Comparison of ENCODE assay signal across 14 mouse cellular contexts in genomic region chr4:102374614-102375013, GRCm38 (mm10).
"Had no signal": no experiment of that assay in that cellular context is flagged by ENCODE, and none has a peak within 500 bp of the region (broad histone marks: within the 10 kb centered on the region; RNA-seq: fewer than 3 reads in every experiment).

No protein-coding gene starts in this region.

- H3K27me3 ChIP-seq: liver, embryonic 13.5 days; liver, embryonic 15.5 days; lung, embryonic 15.5 days; megakaryocyte, embryonic 14.5 days; midbrain, embryonic 13.5 days; neural tube, embryonic 12.5 days; stomach, embryonic 15.5 days had no signal

- H3K4me2 ChIP-seq: liver, embryonic 13.5 days; liver, embryonic 15.5 days; lung, embryonic 15.5 days; midbrain, embryonic 11.5 days; midbrain, embryonic 13.5 days; neural tube, embryonic 12.5 days; stomach, embryonic 15.5 days had no signal

- H3K36me3 ChIP-seq: liver, embryonic 13.5 days; liver, embryonic 15.5 days; lung, embryonic 15.5 days; midbrain, embryonic 13.5 days; neural tube, embryonic 12.5 days; stomach, embryonic 15.5 days had no signal

- DNase-seq: liver, embryonic 13.5 days; liver, postnatal 0 days; lung, adult 2 months; right cerebral cortex, postnatal 14 days; thymus, adult 2 months; thymus, postnatal 25 days; thymus, postnatal 4 days had no signal

- H3K4me3 ChIP-seq: liver, embryonic 13.5 days; liver, embryonic 15.5 days; lung, embryonic 15.5 days; megakaryocyte, embryonic 14.5 days; midbrain, embryonic 13.5 days; neural tube, embryonic 12.5 days; stomach, embryonic 15.5 days had no signal
